Mouse (Mus musculus) lung, embryonic 16.5 days (tissue): Measurements from ENCODE around the gene Pard6b. TPM values are rescaled to one million over a fixed set of nuclear protein-coding genes. Genes with fewer than 3 reads are reported as not detected.

Experiments
- ATAC-seq: fragments of 200-750 bp; cut with Nextera tagmentation; 2 replicates; pipeline ENCODE4 v1.8.0; 2017; ENCODE audit warnings: low read depth, mild to moderate bottlenecking, moderate library complexity
- H3K27ac ChIP-seq: fragments of 300-500 bp; sonication (generic); 2 replicates; pipeline ENCODE4 v1.5.1; 2014; ENCODE audit warnings: mild to moderate bottlenecking, control low read depth, low read length
- H3K27me3 ChIP-seq: fragments of 300-500 bp; sonication (generic); 2 replicates; pipeline ENCODE4 v1.6.1; 2014; ENCODE audit warnings: low read depth, low read length, mixed read lengths; ENCODE audit not compliant: control insufficient read depth, insufficient read depth
- H3K36me3 ChIP-seq: fragments of 300-500 bp; sonication (generic); 2 replicates; pipeline ENCODE4 v1.6.1; 2014; ENCODE audit warnings: low read length; ENCODE audit not compliant: control insufficient read depth, insufficient read depth
- H3K4me1 ChIP-seq: fragments of 300-500 bp; sonication (generic); replicated peaks from 2 replicates; pipeline ENCODE4 v1.6.1; 2014; ENCODE audit warnings: low read length, mixed read lengths; ENCODE audit not compliant: control insufficient read depth, insufficient read depth
- H3K4me2 ChIP-seq: fragments of 300-500 bp; sonication (generic); 2 replicates; pipeline ENCODE4 v1.6.1; 2014; ENCODE audit warnings: low read depth, low read length, control low read depth
- H3K4me3 ChIP-seq: fragments of 300-500 bp; sonication (generic); 2 replicates; pipeline ENCODE4 v1.5.1; 2014; ENCODE audit warnings: mild to moderate bottlenecking, low read length, control low read depth
- H3K9ac ChIP-seq: fragments of 300-500 bp; sonication (generic); 2 replicates; pipeline ENCODE4 v1.6.1; 2014; ENCODE audit warnings: low read length, control low read depth
- H3K9me3 ChIP-seq: fragments of 300-500 bp; sonication (generic); 2 replicates; pipeline ENCODE4 v1.6.1; 2016; ENCODE audit warnings: low read length; ENCODE audit not compliant: control insufficient read depth
- WGBS: fragments of 180-500 bp; shearing (Covaris S2); extraction: QIAGEN DNeasy Blood & Tissue Kit; methylation state at CpG from one replicate; pipeline ENCODE4 v1.1.7; 2014; 5-methylcytosine and 5-hydroxymethylcytosine counted together
- polyA plus RNA-seq: library from polyadenylated mRNA; unstranded; fragments of >200 nt; fragmentation: Nextera tagmentation; extraction: Ambion mirVana; gene quantifications from 2 replicates; pipeline ENCODE4 v1.2.1, GENCODE M21; 2015

Gene Pard6b
- polyA plus RNA-seq, 1 experiment from 2014 or later, result 11.4 TPM

GRCm38 (mm10) chr2:168073722-168074121 lies 7.1 kb upstream of the Pard6b start:
- H3K4me1 ChIP-seq, result peaks cover 12% of the 10 kb centered on the region
- ATAC-seq, result no peak
- no peak overlapping the region for H3K4me3 ChIP-seq
- H3K9me3 ChIP-seq, result no peaks in the 10 kb centered on the region
- no peak overlapping the region for H3K27ac ChIP-seq
- H3K9ac ChIP-seq, result no peak overlapping the region
- peaks cover 3% of the 10 kb centered on the region; the same call in 1 of the 2 replicates for H3K27me3 ChIP-seq
- H3K4me2 ChIP-seq, result no peak overlapping the region
- H3K36me3 ChIP-seq, result no peaks in the 10 kb centered on the region
- 66% methylated on average over 5 of the region's 5 CpGs for WGBS

GRCm38 (mm10) chr2:168074457-168074856 lies 6.3 kb upstream of the Pard6b start:
- no peak overlapping the region for H3K4me2 ChIP-seq
- H3K27ac ChIP-seq, result no peak overlapping the region
- no peak overlapping the region for H3K4me3 ChIP-seq
- peaks cover 12% of the 10 kb centered on the region for H3K4me1 ChIP-seq
- H3K27me3 ChIP-seq, result peaks cover 4% of the 10 kb centered on the region; the same call in 1 of the 2 replicates
- no peak for ATAC-seq
- H3K36me3 ChIP-seq, result no peaks in the 10 kb centered on the region
- WGBS, result 35% methylated on average over 3 of the region's 3 CpGs
- no peak overlapping the region for H3K9ac ChIP-seq
- no peaks in the 10 kb centered on the region for H3K9me3 ChIP-seq

- H3K9ac ChIP-seq, result no peak overlapping the region
- no peak overlapping the region for H3K4me3 ChIP-seq
- H3K27ac ChIP-seq, result peak overlapping the region; percentile 83
- peaks cover 18% of the 10 kb centered on the region for H3K27me3 ChIP-seq
- no peak for ATAC-seq
- peaks cover 22% of the 10 kb centered on the region for H3K4me1 ChIP-seq
- H3K36me3 ChIP-seq, result no peaks in the 10 kb centered on the region
- H3K9me3 ChIP-seq, result no peaks in the 10 kb centered on the region
- H3K4me2 ChIP-seq, result no peak overlapping the region
- 43% methylated on average over 20 of the region's 20 CpGs for WGBS
Measured at GRCm38 (mm10) chr2:168076840-168077576, 3.8 kb upstream of the Pard6b start.

- H3K9ac ChIP-seq, result 0 out of 2 replicates have a peak overlapping the region, but pooled peaks have one; percentile 21
- peaks cover 26% of the 10 kb centered on the region for H3K27me3 ChIP-seq
- WGBS, result 19% methylated on average over 15 of the region's 15 CpGs
- H3K27ac ChIP-seq, result peak overlapping the region; percentile 83
- H3K9me3 ChIP-seq, result no peaks in the 10 kb centered on the region
- peaks cover 21% of the 10 kb centered on the region for H3K4me1 ChIP-seq
- H3K4me2 ChIP-seq, result peak overlapping the region; percentile 16
- H3K4me3 ChIP-seq, result no peak overlapping the region
- no peaks in the 10 kb centered on the region for H3K36me3 ChIP-seq
- 0 out of 2 replicates have a peak, but pooled peaks have one; percentile 6 for ATAC-seq
Measured at GRCm38 (mm10) chr2:168078107-168078830, 2.5 kb upstream of the Pard6b start.

- Histone ChIP-seq H3K9me3 (no peaks in the 10 kb centered on the region), H3K4me2 (peak overlapping the region; percentile 95), H3K36me3 (no peaks in the 10 kb centered on the region), H3K27me3 (peaks cover 29% of the 10 kb centered on the region), H3K4me1 (peaks cover 21% of the 10 kb centered on the region), H3K9ac (peak overlapping the region; percentile 80), H3K4me3 (peak overlapping the region; percentile 70), H3K27ac (peak overlapping the region; percentile 86)
- 0% methylated on average over 42 of the region's 49 CpGs for WGBS
- ATAC-seq, result no peak; the same call in 1 of the 2 replicates
Measured at GRCm38 (mm10) chr2:168081299-168081932, 612 bp downstream of the Pard6b start.

GRCm38 (mm10) chr2:168081933-168082306 lies 1.1 kb downstream of the Pard6b start:
- H3K27ac ChIP-seq, result peak overlapping the region; percentile 86
- H3K27me3 ChIP-seq, result peaks cover 29% of the 10 kb centered on the region
- WGBS, result 4% methylated on average over 14 of the region's 14 CpGs
- H3K4me2 ChIP-seq, result peak overlapping the region; percentile 95
- H3K36me3 ChIP-seq, result no peaks in the 10 kb centered on the region
- H3K9me3 ChIP-seq, result no peaks in the 10 kb centered on the region
- peak overlapping the region; percentile 80 for H3K9ac ChIP-seq
- no peak for ATAC-seq
- peaks cover 21% of the 10 kb centered on the region for H3K4me1 ChIP-seq
- peak overlapping the region; percentile 70 for H3K4me3 ChIP-seq

- ATAC-seq, result no peak
- no peak overlapping the region for H3K9ac ChIP-seq
Measured at GRCm38 (mm10) chr2:168083593-168083992, 2.8 kb downstream of the Pard6b start.

GRCm38 (mm10) chr2:168084228-168084627 lies 3.4 kb downstream of the Pard6b start:
- no peak overlapping the region for H3K27ac ChIP-seq
- H3K36me3 ChIP-seq, result no peaks in the 10 kb centered on the region
- H3K4me1 ChIP-seq, result peaks cover 16% of the 10 kb centered on the region
- no peak overlapping the region for H3K4me3 ChIP-seq
- peaks cover 25% of the 10 kb centered on the region for H3K27me3 ChIP-seq
- no peak for ATAC-seq
- H3K9me3 ChIP-seq, result no peaks in the 10 kb centered on the region
- WGBS, result 89% methylated on average over 7 of the region's 7 CpGs
- H3K4me2 ChIP-seq, result no peak overlapping the region
- no peak overlapping the region for H3K9ac ChIP-seq

More at GRCm38 (mm10) chr2:168083593-168083992, 2.8 kb downstream of the Pard6b start:
- WGBS, result 59% methylated on average over 2 of the region's 2 CpGs
- H3K4me3 ChIP-seq, result no peak overlapping the region
- H3K27me3 ChIP-seq, result peaks cover 27% of the 10 kb centered on the region
- H3K27ac ChIP-seq, result peak overlapping the region; percentile 38; the same call in 1 of the 2 replicates
- H3K36me3 ChIP-seq, result no peaks in the 10 kb centered on the region
- H3K9me3 ChIP-seq, result no peaks in the 10 kb centered on the region
- peaks cover 16% of the 10 kb centered on the region for H3K4me1 ChIP-seq
- 0 out of 2 replicates have a peak overlapping the region, but pooled peaks have one; percentile 95 for H3K4me2 ChIP-seq
